Mouse (Mus musculus) limb, embryonic 14.5 days (tissue): ENCODE measurements at regions not wholly inside any gene's neighbourhood (a gene's known extent, or its start where the extent isn't known, plus 50 kb on each side); places are given as distances from the start of the nearest gene placed in this dataset.

Experiments used
- ATAC-seq: fragments of 200-750 bp; cut with Nextera tagmentation; 2 replicates; pipeline ENCODE4 v1.8.0; 2017; ENCODE audit warnings: low read depth, moderate number of reproducible peaks, moderate TSS enrichment; ENCODE audit not compliant: low FRiP score
- DNase-seq: peaks from one replicate; pipeline ENCODE4 v3.0.0-alpha.2; 2015; ENCODE audit warnings: low spot score
- H3K27ac ChIP-seq: fragments of 300-500 bp; sonication (generic); replicated peaks from 2 replicates; pipeline ENCODE4 v1.5.1; 2014; ENCODE audit warnings: low read depth, mild to moderate bottlenecking, low read length, moderate library complexity, mixed read lengths
- H3K27me3 ChIP-seq: fragments of 300-500 bp; sonication (generic); 2 replicates; pipeline ENCODE4 v1.6.1; 2014; ENCODE audit warnings: low read length, mixed read lengths; ENCODE audit not compliant: control insufficient read depth, insufficient read depth
- H3K36me3 ChIP-seq: fragments of 300-500 bp; sonication (generic); 2 replicates; pipeline ENCODE4 v1.6.1; 2014; ENCODE audit warnings: mild to moderate bottlenecking, low read length, moderate library complexity, mixed read lengths; ENCODE audit not compliant: control insufficient read depth, insufficient read depth
- H3K4me1 ChIP-seq: fragments of 300-500 bp; sonication (generic); 2 replicates; pipeline ENCODE4 v1.6.1; 2014; ENCODE audit warnings: antibody characterized with exemption, low read length, mixed read lengths; ENCODE audit not compliant: control insufficient read depth, insufficient read depth
- H3K4me2 ChIP-seq: fragments of 300-500 bp; sonication (generic); replicated peaks from 2 replicates; pipeline ENCODE4 v1.6.1; 2014; ENCODE audit warnings: low read depth, mild to moderate bottlenecking, low read length, moderate library complexity; ENCODE audit not compliant: severe bottlenecking
- H3K4me3 ChIP-seq: fragments of 300-500 bp; sonication (generic); replicated peaks from 2 replicates; pipeline ENCODE4 v1.5.1; 2014; ENCODE audit warnings: low read length
- H3K9ac ChIP-seq: fragments of 300-500 bp; sonication (generic); 2 replicates; pipeline ENCODE4 v1.6.1; 2014; ENCODE audit warnings: mild to moderate bottlenecking, low read depth, low read length, moderate library complexity; ENCODE audit not compliant: severe bottlenecking
- H3K9me3 ChIP-seq: fragments of 300-500 bp; sonication (generic); 2 replicates; pipeline ENCODE4 v1.6.1; 2016; ENCODE audit warnings: low read length; ENCODE audit not compliant: control insufficient read depth
- POLR2A ChIP-seq: fragments of 200-500 bp; IDR thresholded peaks from 2 replicates; pipeline ENCODE4 v1.8.0; 2012; ENCODE audit warnings: inconsistent platforms, mild to moderate bottlenecking, moderate library complexity, borderline replicate concordance; ENCODE audit not compliant: insufficient read depth, insufficient read length; ENCODE audit errors: extremely low read depth
- WGBS: fragments of 180-500 bp; shearing (Covaris S2); extraction: QIAGEN DNeasy Blood & Tissue Kit; methylation state at CpG from one replicate; pipeline ENCODE4 v1.1.7; 2014; 5-methylcytosine and 5-hydroxymethylcytosine counted together

- no peaks in the 10 kb centered on the region for H3K27me3 ChIP-seq
- no peak for DNase-seq
- H3K9me3 ChIP-seq: no peaks in the 10 kb centered on the region
- no peak overlapping the region for H3K4me2 ChIP-seq
- no peak overlapping the region for H3K9ac ChIP-seq
- no peak for TF ChIP-seq POLR2A
- no peak overlapping the region for H3K4me3 ChIP-seq
- no peaks in the 10 kb centered on the region for H3K36me3 ChIP-seq
- 74% methylated on average over 5 of the region's 5 CpGs for WGBS
- no peak for ATAC-seq
- no peak overlapping the region for H3K27ac ChIP-seq
- H3K4me1 ChIP-seq: 0 out of 2 replicates have a peak, but pooled peaks cover 3% of the 10 kb centered on the region
Observed at GRCm38 (mm10) chr13:112193676-112194075, 94.6 kb upstream of the Ankrd55 start.

- Histone ChIP-seq H3K36me3 (no peaks in the 10 kb centered on the region), H3K9ac (no peak overlapping the region), H3K4me2 (no peak overlapping the region), H3K4me1 (0 out of 2 replicates have a peak, but pooled peaks cover 3% of the 10 kb centered on the region), H3K9me3 (no peaks in the 10 kb centered on the region), H3K27me3 (no peaks in the 10 kb centered on the region), H3K27ac (no peak overlapping the region), H3K4me3 (no peak overlapping the region)
- no peak for DNase-seq
- no peak for TF ChIP-seq POLR2A
- ATAC-seq: no peak
- WGBS: 80% methylated on average over 5 of the region's 5 CpGs
Observed at GRCm38 (mm10) chr13:112194991-112195390, 93.3 kb upstream of the Ankrd55 start.

GRCm38 (mm10) chr13:112196789-112197188, 91.5 kb upstream of the Ankrd55 start:
- no peaks in the 10 kb centered on the region for H3K27me3 ChIP-seq
- peak overlapping the region; percentile 34 for H3K4me2 ChIP-seq
- WGBS: 9% methylated on average over 13 of the region's 13 CpGs
- H3K9ac ChIP-seq: no peak overlapping the region
- 0 out of 2 replicates have a peak, but pooled peaks cover 3% of the 10 kb centered on the region for H3K4me1 ChIP-seq
- no peaks in the 10 kb centered on the region for H3K9me3 ChIP-seq
- no peak for ATAC-seq
- DNase-seq: peak; percentile 20
- H3K27ac ChIP-seq: no peak overlapping the region
- H3K36me3 ChIP-seq: no peaks in the 10 kb centered on the region
- no peak for TF ChIP-seq POLR2A
- peak overlapping the region; percentile 0; the same call in 1 of the 2 replicates for H3K4me3 ChIP-seq

GRCm38 (mm10) chr13:112203721-112204120, 84.5 kb upstream of the Ankrd55 start:
- no peak for DNase-seq
- Histone ChIP-seq H3K27me3 (no peaks in the 10 kb centered on the region), H3K27ac (no peak overlapping the region), H3K4me1 (no peaks in the 10 kb centered on the region), H3K4me3 (no peak overlapping the region), H3K4me2 (no peak overlapping the region), H3K9ac (no peak overlapping the region), H3K9me3 (no peaks in the 10 kb centered on the region), H3K36me3 (no peaks in the 10 kb centered on the region)
- 85% methylated on average over 8 of the region's 8 CpGs for WGBS
- no peak for ATAC-seq
- TF ChIP-seq POLR2A: no peak

- no peaks in the 10 kb centered on the region for H3K9me3 ChIP-seq
- DNase-seq (no peak), ATAC-seq (no peak)
- 74% methylated on average over 3 of the region's 3 CpGs for WGBS
- no peak overlapping the region for H3K9ac ChIP-seq
- TF ChIP-seq POLR2A: no peak
- H3K27ac ChIP-seq: no peak overlapping the region
- no peaks in the 10 kb centered on the region for H3K27me3 ChIP-seq
- H3K4me1 ChIP-seq: no peaks in the 10 kb centered on the region
- H3K36me3 ChIP-seq: no peaks in the 10 kb centered on the region
- H3K4me2 ChIP-seq: no peak overlapping the region
- no peak overlapping the region for H3K4me3 ChIP-seq
Observed at GRCm38 (mm10) chr13:112204204-112204603, 84.0 kb upstream of the Ankrd55 start.

- 68% methylated on average over 5 of the region's 5 CpGs for WGBS
- Histone ChIP-seq H3K27ac (no peak overlapping the region), H3K36me3 (no peaks in the 10 kb centered on the region), H3K9me3 (no peaks in the 10 kb centered on the region), H3K9ac (no peak overlapping the region), H3K4me1 (no peaks in the 10 kb centered on the region), H3K4me2 (no peak overlapping the region), H3K4me3 (no peak overlapping the region), H3K27me3 (no peaks in the 10 kb centered on the region)
- no peak for TF ChIP-seq POLR2A
- no peak for DNase-seq
- no peak for ATAC-seq
Observed at GRCm38 (mm10) chr13:112204813-112205212, 83.4 kb upstream of the Ankrd55 start.
